Mouse (Mus musculus) G1E (cell line): ENCODE results near the gene Avpi1.

ENCODE experiments used
- CTCF ChIP-seq: IDR thresholded peaks from 2 replicates; pipeline ENCODE4 v1.5.1; 2012; ENCODE audit warnings: low read depth, low read length, inconsistent platforms, mixed read lengths
- GATA1 ChIP-seq: IDR thresholded peaks from 2 replicates; pipeline ENCODE4 v1.6.1; 2012; ENCODE audit warnings: borderline replicate concordance, low read length, inconsistent platforms, mixed read lengths
- GATA2 ChIP-seq: IDR thresholded peaks from 2 replicates; pipeline ENCODE4 v1.6.1; 2012; ENCODE audit warnings: low read depth, low read length, inconsistent platforms, borderline replicate concordance
- TAL1 ChIP-seq: conservative IDR thresholded peaks from 2 replicates; pipeline ENCODE4 v1.6.1; 2012; ENCODE audit warnings: low read depth, low read length, inconsistent platforms, mixed read lengths

GRCm38 (mm10) chr19:42086166-42086565, 42.7 kb downstream of the Avpi1 start, which contains the start of gene Morn4:
- no peak for TF ChIP-seq GATA2
- no peak for TF ChIP-seq CTCF
- TF ChIP-seq GATA1 = no peak
- TF ChIP-seq TAL1 = no peak
